16 mouse cellular contexts compared by ENCODE assay signal in genomic region chr5:13421276-13421925, GRCm38 (mm10).
DNase-seq lines count a peak whose midpoint lies in the region; ATAC-seq and TF ChIP-seq lines count a peak whose summit lies in the region.
"Had no signal": no experiment of that assay in that cellular context is flagged by ENCODE, and none has a peak within 500 bp of the region (broad histone marks: within the 10 kb centered on the region; RNA-seq: fewer than 3 reads in every experiment).

No protein-coding gene starts in this region.

- H3ac ChIP-seq in myocyte (ENCODE audit: control insufficient read depth, insufficient read length) = no peak overlapping the region

- ATAC-seq in frontal cortex, adult (ENCODE audit: low TSS enrichment) = peak; percentile 94
- ATAC-seq in intestine, embryonic 15.5 days = no peak
- ATAC-seq: liver, embryonic 12.5 days; midbrain, embryonic 13.5 days had no signal

- H3K4me1 ChIP-seq in intestine, embryonic 15.5 days (replicated peaks) = no peaks in the 10 kb centered on the region
- H3K4me1 ChIP-seq: liver, embryonic 12.5 days; midbrain, embryonic 13.5 days had no signal

- no peak for DNase-seq in frontal cortex, postnatal 25 days (ENCODE audit: low spot score in 2 of 2)
- no peak for DNase-seq in left cerebral cortex, adult 2 months (ENCODE audit: extremely low spot score in 1 of 2, low spot score in 2 of 2)
- DNase-seq in left cerebral cortex, adult 11 months (ENCODE audit: low spot score) = no peak
- peak; percentile 77 for DNase-seq in brain, embryonic 18.5 days (ENCODE audit: low read depth, low spot score)
- DNase-seq: adrenal gland, postnatal 36 days; heart, adult 18-20 months; kidney, adult 18-20 months; kidney, postnatal 10 days; lung, embryonic 14.5 days; thymus, adult 2 months had no signal

- H3K9me3 ChIP-seq in intestine, embryonic 15.5 days = no peaks in the 10 kb centered on the region
- H3K9me3 ChIP-seq: embryonic facial prominence, embryonic 13.5 days; liver, embryonic 12.5 days; midbrain, embryonic 13.5 days had no signal

- H3K36me3 ChIP-seq in myocyte (ENCODE audit: control insufficient read depth, insufficient read depth) = peaks cover 8% of the 10 kb centered on the region
- no peaks in the 10 kb centered on the region for H3K36me3 ChIP-seq in intestine, embryonic 15.5 days
- H3K36me3 ChIP-seq: liver, embryonic 12.5 days; midbrain, embryonic 13.5 days had no signal

- no peak for TF ChIP-seq POLR2A in myocyte (IDR thresholded peaks at IDR 0.05; ENCODE audit: insufficient read length, low read depth)

- TF ChIP-seq CTCF in left cerebral cortex, adult 2 months (IDR thresholded peaks at IDR 0.05) = no peak

- H3K27ac ChIP-seq in left cerebral cortex, adult 2 months = no peak overlapping the region; the same call in 1 of the 2 replicates
- no peak overlapping the region for H3K27ac ChIP-seq in intestine, embryonic 15.5 days
- H3K27ac ChIP-seq: embryonic facial prominence, embryonic 13.5 days; liver, embryonic 12.5 days; midbrain, embryonic 13.5 days had no signal

- intact Hi-C loops in left cerebral cortex, adult 2 months (cut with DNase I) = no loop called here

- H3K4me2 ChIP-seq in myocyte (ENCODE audit: low read depth) = peak overlapping the region; percentile 35
- H3K4me2 ChIP-seq in intestine, embryonic 15.5 days (replicated peaks) = no peak overlapping the region
- H3K4me2 ChIP-seq: embryonic facial prominence, embryonic 13.5 days; liver, embryonic 12.5 days; lung, embryonic 14.5 days; midbrain, embryonic 13.5 days had no signal

- H3K4me3 ChIP-seq in left cerebral cortex, adult 2 months = peak overlapping the region; percentile 5; the same call in 1 of the 2 replicates
- no peak overlapping the region for H3K4me3 ChIP-seq in myocyte
- no peak overlapping the region for H3K4me3 ChIP-seq in intestine, embryonic 15.5 days (replicated peaks)
- H3K4me3 ChIP-seq: embryonic facial prominence, embryonic 13.5 days; liver, embryonic 12.5 days; midbrain, embryonic 13.5 days had no signal

- no peaks in the 10 kb centered on the region for H3K27me3 ChIP-seq in myocyte (ENCODE audit: control insufficient read depth, insufficient read depth, insufficient read length)
- no peaks in the 10 kb centered on the region for H3K27me3 ChIP-seq in intestine, embryonic 15.5 days (replicated peaks)
- H3K27me3 ChIP-seq: embryonic facial prominence, embryonic 13.5 days; liver, embryonic 12.5 days had no signal

- H3K9ac ChIP-seq in intestine, embryonic 15.5 days = no peak overlapping the region
- H3K9ac ChIP-seq: embryonic facial prominence, embryonic 13.5 days; liver, embryonic 12.5 days; lung, embryonic 14.5 days; midbrain, embryonic 13.5 days had no signal

- H3K79me2 ChIP-seq in myocyte (ENCODE audit: control insufficient read depth, insufficient read depth) = peaks cover 8% of the 10 kb centered on the region

- 77% methylated on average over 5 of the region's 5 CpGs for WGBS in intestine, embryonic 15.5 days

TF ChIP-seq in myocyte, 11 proteins besides CTCF, POLR2A, EP300 and RAD21:
- TF ChIP-seq CEBPB (IDR thresholded peaks at IDR 0.05; ENCODE audit: insufficient read depth, poor library complexity, severe bottlenecking) = no peak
- TF ChIP-seq E2F4 (IDR thresholded peaks at IDR 0.05; ENCODE audit: insufficient read depth) = no peak
- TF ChIP-seq SRF (IDR thresholded peaks at IDR 0.05; ENCODE audit: control insufficient read depth, insufficient read length, low read depth) = no peak
- no peak for TF ChIP-seq TCF3 (IDR thresholded peaks at IDR 0.05; ENCODE audit: insufficient read length, low read depth)
- TF ChIP-seq REST (IDR thresholded peaks at IDR 0.05; ENCODE audit: insufficient read depth, insufficient read length) = no peak
- no peak for TF ChIP-seq MAX (IDR thresholded peaks at IDR 0.05; ENCODE audit: low read depth)
- TF ChIP-seq TCF12 (IDR thresholded peaks at IDR 0.05; ENCODE audit: insufficient read depth, poor library complexity, severe bottlenecking) = no peak
- TF ChIP-seq MYOD1 (IDR thresholded peaks at IDR 0.05; ENCODE audit: control insufficient read depth in 1 of 3, insufficient read length in 2 of 3, low read depth in 2 of 3) = no peak
- no peak for TF ChIP-seq POLR2AphosphoS2 (IDR thresholded peaks at IDR 0.05; ENCODE audit: insufficient read length, low read depth)
- no peak for TF ChIP-seq MYOG (IDR thresholded peaks at IDR 0.05; ENCODE audit: control insufficient read depth in 1 of 3, insufficient read depth in 1 of 3, insufficient read length in 2 of 3, low read depth in 2 of 3)
- no peak for TF ChIP-seq USF1 (IDR thresholded peaks at IDR 0.05; ENCODE audit: low read depth)
